Mouse (Mus musculus) fibroblast of lung, adult 2 months (primary cell): ENCODE results near the gene Slc1a5.

ENCODE experiments used
- DNase-seq: peaks from one replicate; pipeline ENCODE4 v3.0.0-alpha.2; 2011; ENCODE audit warnings: low read depth

Slc1a5 gene

GRCm38 (mm10) chr7:16846775-16847174 is 65.6 kb downstream of the Slc1a5 start:
- DNase-seq: no peak

DNA sequence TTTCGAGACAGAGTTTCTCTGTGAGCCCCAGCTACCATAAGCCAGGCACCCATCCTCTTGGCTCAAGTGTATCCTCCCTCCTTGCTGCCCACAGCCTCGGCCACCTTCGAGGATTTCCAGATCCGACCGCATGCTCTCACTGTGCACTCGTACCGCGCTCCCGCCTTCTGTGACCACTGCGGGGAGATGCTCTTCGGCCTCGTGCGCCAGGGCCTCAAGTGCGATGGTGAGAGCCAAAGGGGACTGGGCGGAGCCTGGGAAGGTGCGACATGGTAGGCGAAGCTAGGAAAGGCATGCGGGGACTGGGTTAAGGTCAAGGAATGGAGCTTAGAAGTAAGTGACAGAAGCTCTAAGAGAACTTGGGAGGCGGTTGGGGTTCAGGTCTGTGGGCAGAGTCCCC is 66.4 kb downstream of the Slc1a5 start:
- no peak for DNase-seq
